Mouse (Mus musculus) stomach, embryonic 14.5 days (tissue): Measurements from ENCODE around the gene Mapk7. TPM values are rescaled to one million over a fixed set of nuclear protein-coding genes. Genes with fewer than 3 reads are reported as not detected.

Experiments
- ATAC-seq: fragments of 200-750 bp; cut with Nextera tagmentation; 2 replicates; pipeline ENCODE4 v1.8.0; 2017; ENCODE audit warnings: low read depth, moderate TSS enrichment; ENCODE audit not compliant: insufficient number of reproducible peaks, insufficient read depth, low FRiP score
- H3K27ac ChIP-seq: fragments of 300-500 bp; sonication (generic); 2 replicates; pipeline ENCODE4 v1.5.1; 2014; ENCODE audit warnings: mild to moderate bottlenecking, low read length, moderate library complexity, mixed read lengths
- H3K27me3 ChIP-seq: fragments of 300-500 bp; sonication (generic); 2 replicates; pipeline ENCODE4 v1.6.1; 2014; ENCODE audit warnings: low read length, control low read depth, mixed read lengths; ENCODE audit not compliant: control insufficient read depth, insufficient read depth
- H3K36me3 ChIP-seq: fragments of 300-500 bp; sonication (generic); 2 replicates; pipeline ENCODE4 v1.6.1; 2014; ENCODE audit warnings: mild to moderate bottlenecking, control low read depth, low read length, moderate library complexity, mixed read lengths; ENCODE audit not compliant: control insufficient read depth, insufficient read depth
- H3K4me1 ChIP-seq: fragments of 300-500 bp; sonication (generic); 2 replicates; pipeline ENCODE4 v1.6.1; 2014; ENCODE audit warnings: low read length, control low read depth, mixed read lengths; ENCODE audit not compliant: control insufficient read depth, insufficient read depth
- H3K4me2 ChIP-seq: fragments of 300-500 bp; sonication (generic); replicated peaks from 2 replicates; pipeline ENCODE4 v1.6.1; 2014; ENCODE audit warnings: low read depth, low read length, control low read depth
- H3K4me3 ChIP-seq: fragments of 300-500 bp; sonication (generic); 2 replicates; pipeline ENCODE4 v1.5.1; 2014; ENCODE audit warnings: low read depth, low read length, control low read depth
- H3K9ac ChIP-seq: fragments of 300-500 bp; sonication (generic); replicated peaks from 2 replicates; pipeline ENCODE4 v1.6.1; 2014; ENCODE audit warnings: low read depth, mild to moderate bottlenecking, control low read depth, low read length, moderate library complexity, mixed read lengths
- H3K9me3 ChIP-seq: fragments of 300-500 bp; sonication (generic); 2 replicates; pipeline ENCODE4 v1.6.1; 2016; ENCODE audit warnings: low read depth, low read length, control low read depth; ENCODE audit not compliant: control insufficient read depth
- WGBS: fragments of 180-500 bp; shearing (Covaris S2); extraction: QIAGEN DNeasy Blood & Tissue Kit; methylation state at CpG from one replicate; pipeline ENCODE4 v1.1.7; 2014; 5-methylcytosine and 5-hydroxymethylcytosine counted together
- polyA plus RNA-seq: library from polyadenylated mRNA; unstranded; fragments of >200 nt; fragmentation: Nextera tagmentation; extraction: Ambion mirVana; gene quantifications from 2 replicates; pipeline ENCODE4 v1.2.1, GENCODE M21; 2014

The Mapk7 gene
- polyA plus RNA-seq, 1 experiment from 2014 or later, result 47.7 TPM

DNA sequence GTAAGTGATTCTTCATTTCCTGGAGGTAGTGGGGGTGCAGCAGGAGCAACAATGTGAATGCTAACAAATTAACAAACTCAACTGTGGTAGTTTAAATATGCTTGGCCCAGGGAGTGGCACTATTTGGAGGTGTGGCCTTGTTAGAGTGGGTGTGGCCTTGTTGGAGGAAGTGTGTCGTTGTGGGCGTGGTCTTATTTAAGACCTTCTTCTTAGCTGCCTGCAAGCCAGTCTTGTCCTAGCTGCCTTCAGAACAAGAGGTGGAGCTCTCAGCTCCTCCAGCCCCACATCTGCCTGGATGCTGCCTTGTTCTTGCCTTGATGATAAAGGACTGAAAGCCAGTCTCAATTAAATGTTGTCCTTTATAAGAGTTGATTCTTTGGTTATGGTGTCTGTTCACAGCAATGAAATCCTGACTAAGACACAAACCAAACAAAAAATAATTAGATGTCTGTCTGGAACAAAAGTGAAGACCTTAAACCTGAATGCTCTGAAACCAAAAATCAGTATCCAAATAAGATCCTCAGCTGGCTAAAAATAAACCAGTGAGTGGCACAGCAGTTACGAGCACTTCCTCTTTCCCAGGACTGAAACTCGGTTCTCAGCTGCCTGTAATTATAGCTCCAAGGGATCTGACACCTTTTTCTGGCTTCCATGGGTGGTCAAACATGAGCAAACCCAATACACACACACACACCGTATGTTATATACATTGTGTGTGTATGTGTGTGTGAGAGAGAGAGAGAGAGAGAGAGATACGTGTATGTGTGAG is 4.7 kb upstream of the Mapk7 start:
- ATAC-seq, result no peak
- Histone ChIP-seq H3K4me1 (no peaks in the 10 kb centered on the region; the same call in 1 of the 2 replicates), H3K4me3 (no peak overlapping the region), H3K9me3 (no peaks in the 10 kb centered on the region), H3K36me3 (no peaks in the 10 kb centered on the region), H3K4me2 (no peak overlapping the region), H3K27ac (no peak overlapping the region), H3K27me3 (no peaks in the 10 kb centered on the region), H3K9ac (no peak overlapping the region)
- WGBS, result 62% methylated on average over 6 of the region's 6 CpGs

DNA sequence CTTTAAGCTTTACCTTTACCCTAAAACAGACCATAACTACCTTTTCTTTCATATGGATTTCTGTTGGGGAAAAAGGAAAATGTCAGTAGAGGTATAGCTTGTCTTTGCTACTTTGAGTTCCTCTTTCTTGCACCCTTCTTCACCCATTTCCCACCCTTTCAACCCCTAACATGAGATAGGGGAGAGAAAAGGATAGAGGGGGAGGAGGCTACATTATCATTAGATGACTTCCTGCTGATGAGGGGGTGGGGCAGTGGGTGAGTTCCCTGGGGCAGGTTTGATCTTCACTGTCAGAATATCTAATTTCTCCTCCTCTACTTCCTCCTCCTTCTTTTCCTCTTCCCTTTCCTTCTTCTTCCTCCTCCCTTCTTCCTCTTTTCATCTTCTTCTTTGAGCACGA is 3.3 kb upstream of the Mapk7 start:
- Histone ChIP-seq H3K27ac (no peak overlapping the region), H3K4me1 (peaks cover 8% of the 10 kb centered on the region; the same call in 1 of the 2 replicates), H3K27me3 (no peaks in the 10 kb centered on the region), H3K9me3 (no peaks in the 10 kb centered on the region), H3K4me3 (no peak overlapping the region), H3K36me3 (no peaks in the 10 kb centered on the region), H3K4me2 (no peak overlapping the region), H3K9ac (no peak overlapping the region)
- WGBS, result 72% methylated on average over 1 of the region's 1 CpGs
- ATAC-seq, result no peak

DNA sequence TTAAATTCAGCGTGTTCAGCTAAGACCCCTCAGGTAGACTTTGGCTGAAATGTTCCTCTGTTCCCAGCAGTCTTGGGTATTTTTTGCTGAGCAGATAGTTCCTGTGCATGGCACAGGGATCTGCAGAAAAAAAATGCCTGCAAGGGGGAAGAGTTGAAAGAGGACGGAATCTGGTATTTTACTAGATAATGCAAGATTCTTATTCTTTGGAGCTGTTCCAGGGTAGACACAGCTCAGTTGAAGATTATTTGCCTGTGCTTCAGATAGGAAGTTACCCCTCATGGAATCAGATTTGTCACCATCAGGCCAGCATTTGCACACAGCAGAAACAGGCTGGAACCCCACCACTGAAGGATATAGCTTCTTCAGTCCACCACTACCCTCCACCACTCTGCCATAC is 1.3 kb upstream of the Mapk7 start:
- H3K27ac ChIP-seq, result peak overlapping the region; percentile 89; the same call in 1 of the 2 replicates
- peaks cover 15% of the 10 kb centered on the region for H3K36me3 ChIP-seq
- no peak overlapping the region for H3K9ac ChIP-seq

DNA sequence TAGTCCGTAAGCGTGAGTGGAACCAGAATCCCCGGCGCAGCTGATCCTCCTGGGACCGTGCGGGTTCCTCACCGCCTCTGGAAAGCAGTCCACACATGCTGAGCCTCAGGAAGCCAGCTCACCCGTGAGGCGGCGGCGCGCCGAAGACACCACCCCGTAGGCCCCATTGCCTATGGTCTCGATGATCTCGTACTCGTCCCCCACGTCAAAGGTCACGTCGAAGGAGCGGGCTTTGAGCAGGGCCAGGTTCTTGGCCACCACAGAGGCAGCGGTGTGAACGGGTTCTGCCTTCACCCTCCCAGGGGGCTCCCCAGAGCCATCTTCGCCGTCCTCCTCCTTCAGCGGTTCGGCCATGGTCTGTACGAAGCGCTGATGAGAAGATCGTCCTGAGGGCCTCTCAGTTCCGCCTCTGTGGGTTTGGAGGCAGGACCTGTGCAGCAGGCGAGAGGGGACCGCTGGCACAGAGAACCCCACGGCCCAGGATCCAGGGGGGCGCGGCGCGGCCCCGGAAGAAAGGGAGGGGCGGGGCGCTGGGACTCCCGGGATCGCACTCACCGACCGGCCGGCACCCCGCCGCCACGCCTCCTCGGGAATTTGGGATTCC is 579 bp downstream of the Mapk7 start:
- 2% methylated on average over 48 of the region's 50 CpGs for WGBS
- H3K9ac ChIP-seq, result peak overlapping the region; percentile 80

More for the DNA sequence above, 1.3 kb upstream of the Mapk7 start:
- no peak for ATAC-seq
- WGBS, result 74% methylated on average over 2 of the region's 2 CpGs
- H3K27me3 ChIP-seq, result no peaks in the 10 kb centered on the region
- no peak overlapping the region for H3K4me3 ChIP-seq
- H3K4me1 ChIP-seq, result peaks cover 9% of the 10 kb centered on the region; the same call in 1 of the 2 replicates
- H3K4me2 ChIP-seq, result no peak overlapping the region
- H3K9me3 ChIP-seq, result no peaks in the 10 kb centered on the region

DNA sequence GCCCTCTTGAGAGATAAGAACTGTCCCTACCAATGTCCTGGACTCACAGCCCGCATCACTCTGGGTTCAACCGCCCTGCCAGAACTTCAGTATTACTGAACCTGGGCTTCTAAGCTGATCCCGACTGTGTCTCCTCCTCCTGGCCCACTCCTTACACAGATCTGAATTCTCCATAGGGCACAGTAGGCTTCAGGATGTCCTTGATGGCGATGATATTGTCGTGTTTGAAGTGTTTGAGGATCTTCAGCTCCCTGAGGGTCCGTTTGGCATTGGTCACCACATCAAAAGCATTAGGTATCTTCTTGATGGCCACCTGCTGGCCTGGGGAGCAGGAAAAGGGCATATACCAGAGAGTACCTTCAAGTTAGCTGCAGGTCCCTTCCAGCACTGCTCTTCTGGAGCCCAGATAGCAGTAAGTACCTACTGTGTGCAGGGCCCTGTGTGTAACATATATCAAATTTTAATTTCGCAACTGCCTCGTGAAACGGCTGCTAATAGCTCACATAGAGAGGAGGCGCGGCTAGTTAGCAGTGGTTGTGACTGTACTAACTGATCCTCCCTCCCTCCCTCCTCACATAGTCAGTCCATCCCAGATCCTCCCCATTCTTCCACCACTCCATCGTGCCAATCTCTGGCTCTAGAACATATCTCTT is 1.3 kb downstream of the Mapk7 start:
- peaks cover 12% of the 10 kb centered on the region for H3K4me1 ChIP-seq
- peaks cover 40% of the 10 kb centered on the region for H3K36me3 ChIP-seq
- 59% methylated on average over 12 of the region's 12 CpGs for WGBS
- peak overlapping the region; percentile 92 for H3K4me2 ChIP-seq
- no peak overlapping the region for H3K27ac ChIP-seq
- peak overlapping the region; percentile 80 for H3K9ac ChIP-seq
- ATAC-seq, result no peak
- H3K27me3 ChIP-seq, result no peaks in the 10 kb centered on the region
- H3K9me3 ChIP-seq, result no peaks in the 10 kb centered on the region
- peak overlapping the region; percentile 92 for H3K4me3 ChIP-seq

More for the DNA sequence above, 579 bp downstream of the Mapk7 start:
- Histone ChIP-seq H3K27me3 (no peaks in the 10 kb centered on the region), H3K36me3 (peaks cover 33% of the 10 kb centered on the region), H3K27ac (peak overlapping the region; percentile 90), H3K4me3 (peak overlapping the region; percentile 92), H3K9me3 (no peaks in the 10 kb centered on the region), H3K4me2 (peak overlapping the region; percentile 92), H3K4me1 (peaks cover 9% of the 10 kb centered on the region; the same call in 1 of the 2 replicates)
- ATAC-seq, result peak; percentile 40

DNA sequence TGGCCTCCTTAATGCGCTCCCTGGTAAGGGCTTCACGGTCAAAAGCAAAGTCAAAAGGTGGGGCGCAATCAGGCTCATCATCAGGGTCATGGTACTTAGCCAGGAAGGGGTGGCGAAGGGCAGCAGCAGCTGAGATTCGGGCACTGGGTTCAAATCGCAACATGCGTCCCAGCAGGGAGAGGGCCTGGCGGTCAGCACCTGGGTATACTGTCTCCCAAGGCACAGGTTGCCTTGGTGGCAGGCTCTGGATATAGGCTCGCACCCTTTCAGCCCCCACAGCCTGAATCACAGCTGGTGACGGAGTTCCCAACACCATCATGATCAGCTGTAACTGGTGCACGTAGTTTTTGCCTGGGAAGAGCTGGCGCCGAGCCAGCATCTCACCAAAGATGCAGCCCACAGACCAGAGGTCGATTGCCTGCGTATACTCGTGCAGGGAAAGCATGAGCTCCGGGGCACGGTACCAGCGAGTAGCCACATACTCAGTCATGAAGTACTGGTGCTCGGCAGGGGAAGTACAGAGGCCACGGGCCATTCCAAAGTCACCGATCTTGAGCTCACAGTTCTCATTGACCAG is 3.2 kb downstream of the Mapk7 start:
- no peaks in the 10 kb centered on the region for H3K9me3 ChIP-seq
- peaks cover 19% of the 10 kb centered on the region for H3K4me1 ChIP-seq
- H3K4me2 ChIP-seq, result no peak overlapping the region
- H3K4me3 ChIP-seq, result no peak overlapping the region
- H3K36me3 ChIP-seq, result peaks cover 41% of the 10 kb centered on the region
- ATAC-seq, result no peak
- no peaks in the 10 kb centered on the region for H3K27me3 ChIP-seq
- no peak overlapping the region for H3K27ac ChIP-seq
- no peak overlapping the region for H3K9ac ChIP-seq
- WGBS, result 83% methylated on average over 22 of the region's 22 CpGs

DNA sequence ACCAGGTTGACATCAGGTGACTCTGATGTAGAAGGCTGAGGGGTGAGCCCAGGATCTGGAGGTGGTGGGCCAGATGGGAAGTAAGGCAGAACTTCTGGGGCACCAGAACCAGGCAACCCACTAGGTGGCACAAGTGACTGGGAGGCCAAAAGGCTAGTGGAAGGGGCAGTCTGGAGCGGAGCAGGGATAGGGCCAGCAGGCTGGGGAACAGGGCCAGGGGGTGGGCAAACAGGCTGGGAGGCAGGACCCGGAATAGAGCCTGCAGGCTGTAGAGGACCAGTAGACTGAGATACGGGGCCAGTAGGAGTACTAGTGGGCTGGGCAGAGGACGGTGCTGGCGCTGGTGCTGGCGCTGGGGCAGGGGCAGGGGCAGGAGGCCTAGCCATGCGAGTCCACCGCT is 4.3 kb downstream of the Mapk7 start:
- no peak overlapping the region for H3K4me3 ChIP-seq
- H3K36me3 ChIP-seq, result peaks cover 41% of the 10 kb centered on the region
- H3K9ac ChIP-seq, result no peak overlapping the region
- ATAC-seq, result no peak
- H3K4me2 ChIP-seq, result no peak overlapping the region
- H3K9me3 ChIP-seq, result no peaks in the 10 kb centered on the region
- WGBS, result 95% methylated on average over 8 of the region's 8 CpGs
- H3K4me1 ChIP-seq, result peaks cover 19% of the 10 kb centered on the region
- H3K27ac ChIP-seq, result no peak overlapping the region
- no peaks in the 10 kb centered on the region for H3K27me3 ChIP-seq

DNA sequence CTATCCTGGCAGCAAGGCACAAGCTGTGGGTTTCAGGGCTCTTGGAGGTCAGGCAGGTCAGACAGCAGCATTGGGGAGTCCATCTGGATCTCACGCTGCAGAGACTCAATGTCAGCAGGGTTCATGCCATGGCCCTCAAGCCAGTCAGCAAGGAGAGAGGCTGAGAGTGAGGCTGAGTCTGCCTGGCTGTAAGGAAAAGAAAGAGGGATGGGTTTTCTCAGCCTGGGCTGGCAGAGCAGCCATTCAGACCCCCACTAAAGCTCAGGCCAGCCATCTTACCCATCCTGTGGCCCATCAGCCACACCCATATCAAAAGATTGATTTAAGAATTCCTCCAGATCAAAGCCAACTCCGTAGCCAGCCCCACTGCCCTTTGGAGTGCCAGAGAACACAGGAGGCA is 5.1 kb downstream of the Mapk7 start:
- Histone ChIP-seq H3K4me3 (no peak overlapping the region), H3K27me3 (no peaks in the 10 kb centered on the region), H3K9ac (no peak overlapping the region), H3K36me3 (peaks cover 41% of the 10 kb centered on the region), H3K4me2 (no peak overlapping the region), H3K9me3 (no peaks in the 10 kb centered on the region), H3K27ac (no peak overlapping the region), H3K4me1 (peaks cover 23% of the 10 kb centered on the region)
- 69% methylated on average over 2 of the region's 2 CpGs for WGBS
- no peak for ATAC-seq
